ENCODE assay signal across 25 mouse cellular contexts in genomic region chr6:108544917-108545316, GRCm38 (mm10).
"Had no signal": no experiment of that assay in that cellular context is flagged by ENCODE, and none has a peak within 500 bp of the region (broad histone marks: within the 10 kb centered on the region; RNA-seq: fewer than 3 reads in every experiment).

No protein-coding gene starts in this region.

- H3K9me3 ChIP-seq: heart, embryonic 10.5 days; heart, embryonic 12.5 days; heart, embryonic 13.5 days; heart, embryonic 15.5 days; hindbrain, embryonic 10.5 days; hindbrain, embryonic 12.5 days; hindbrain, embryonic 13.5 days; hindbrain, embryonic 15.5 days; intestine, embryonic 15.5 days; kidney, embryonic 15.5 days had no signal

- H3K4me2 ChIP-seq: heart, embryonic 11.5 days; heart, embryonic 12.5 days; heart, embryonic 13.5 days; heart, embryonic 15.5 days; hindbrain, embryonic 12.5 days; hindbrain, embryonic 13.5 days; hindbrain, embryonic 14.5 days; hindbrain, embryonic 15.5 days; intestine, embryonic 15.5 days; kidney, embryonic 15.5 days had no signal

- H3K27me3 ChIP-seq: heart, embryonic 12.5 days; heart, embryonic 13.5 days; heart, embryonic 15.5 days; hindbrain, embryonic 12.5 days; hindbrain, embryonic 13.5 days; hindbrain, embryonic 15.5 days; intestine, embryonic 15.5 days; kidney, embryonic 15.5 days had no signal

- H3K36me3 ChIP-seq: hindbrain, embryonic 10.5 days; hindbrain, embryonic 12.5 days; hindbrain, embryonic 13.5 days; hindbrain, embryonic 15.5 days; intestine, embryonic 15.5 days had no signal

- H3K4me3 ChIP-seq: heart, embryonic 10.5 days; heart, embryonic 12.5 days; heart, embryonic 13.5 days; heart, embryonic 15.5 days; hindbrain, embryonic 10.5 days; hindbrain, embryonic 12.5 days; hindbrain, embryonic 13.5 days; hindbrain, embryonic 15.5 days; intestine, embryonic 15.5 days; kidney, embryonic 15.5 days; layer of hippocampus, adult 2 months; left cerebral cortex, adult 2 months had no signal

- DNase-seq: heart, postnatal 10 days; heart, postnatal 14 days; heart, postnatal 36 days; heart, postnatal 4 days; kidney, postnatal 10 days; kidney, postnatal 14 days; kidney, postnatal 4 days; layer of hippocampus, adult 9-11 months; layer of hippocampus, postnatal 36 days had no signal

- H3K4me1 ChIP-seq: heart, embryonic 15.5 days; hindbrain, embryonic 10.5 days; hindbrain, embryonic 12.5 days; hindbrain, embryonic 13.5 days; hindbrain, embryonic 15.5 days; intestine, embryonic 15.5 days; kidney, embryonic 15.5 days had no signal

- H3K27ac ChIP-seq: heart, embryonic 10.5 days; heart, embryonic 13.5 days; heart, embryonic 15.5 days; hindbrain, embryonic 10.5 days; hindbrain, embryonic 12.5 days; hindbrain, embryonic 13.5 days; hindbrain, embryonic 14.5 days; hindbrain, embryonic 15.5 days; hindbrain, postnatal 0 days; intestine, embryonic 15.5 days; kidney, embryonic 15.5 days; kidney, postnatal 0 days; layer of hippocampus, adult 2 months; left cerebral cortex, adult 2 months had no signal

- H3K9ac ChIP-seq: heart, embryonic 12.5 days; heart, embryonic 13.5 days; heart, embryonic 15.5 days; hindbrain, embryonic 12.5 days; hindbrain, embryonic 13.5 days; hindbrain, embryonic 14.5 days; hindbrain, embryonic 15.5 days; intestine, embryonic 15.5 days; kidney, embryonic 15.5 days had no signal
